Mouse (Mus musculus): ENCODE measurements around the gene Cplx3. TPM values are rescaled to one million over a fixed set of nuclear protein-coding genes. Genes with fewer than 3 reads are reported as not detected.
A peak's percentile ranks its signal among the peaks of the same experiment; 100 is the strongest.

Gene Cplx3
- polyA plus RNA-seq, 1 experiment from 2014 or later = not detected

GRCm38 (mm10) chr9:57558625-57559024 is 47.5 kb downstream of the Cplx3 start:
- Histone ChIP-seq H3K4me3 (ENCODE audit: low read depth, low read length) (no peak overlapping the region), H3K27ac (replicated peaks) (no peak overlapping the region), H3K4me1 (replicated peaks; ENCODE audit: control insufficient read depth, insufficient read depth) (peaks cover 16% of the 10 kb centered on the region), H3K4me2 (replicated peaks; ENCODE audit: low read depth) (no peak overlapping the region), H3K36me3 (ENCODE audit: control insufficient read depth, insufficient read depth, low read length) (no peaks in the 10 kb centered on the region), H3K9me3 (ENCODE audit: control insufficient read depth, low read length) (no peaks in the 10 kb centered on the region), H3K9ac (ENCODE audit: low read length) (no peak overlapping the region), H3K27me3 (ENCODE audit: control insufficient read depth, insufficient read depth, low read length) (no peaks in the 10 kb centered on the region)
- WGBS = 77% methylated on average over 4 of the region's 4 CpGs
- ATAC-seq (ENCODE audit: low FRiP score, low TSS enrichment) (no peak), DNase-seq (ENCODE audit: low spot score) (no peak)
- TF ChIP-seq CTCF (IDR thresholded peaks at IDR 0.05; ENCODE audit: low read depth) (no peak), EP300 (optimal IDR thresholded peaks at IDR 0.05) (no peak)

GRCm38 (mm10) chr9:57557215-57557614 is 48.9 kb downstream of the Cplx3 start:
- WGBS = 74% methylated on average over 3 of the region's 3 CpGs
- Histone ChIP-seq H3K4me2 (replicated peaks; ENCODE audit: low read depth) (no peak overlapping the region), H3K4me1 (replicated peaks; ENCODE audit: control insufficient read depth, insufficient read depth) (peaks cover 11% of the 10 kb centered on the region), H3K27ac (replicated peaks) (no peak overlapping the region), H3K36me3 (ENCODE audit: control insufficient read depth, insufficient read depth, low read length) (no peaks in the 10 kb centered on the region), H3K9me3 (ENCODE audit: control insufficient read depth, low read length) (no peaks in the 10 kb centered on the region), H3K27me3 (ENCODE audit: control insufficient read depth, insufficient read depth, low read length) (no peaks in the 10 kb centered on the region), H3K4me3 (ENCODE audit: low read depth, low read length) (no peak overlapping the region), H3K9ac (ENCODE audit: low read length) (no peak overlapping the region)
- DNase-seq (ENCODE audit: low spot score) = no peak
- TF ChIP-seq CTCF (IDR thresholded peaks at IDR 0.05; ENCODE audit: low read depth) = no peak
- TF ChIP-seq EP300 (optimal IDR thresholded peaks at IDR 0.05) = no peak
- no peak for ATAC-seq (ENCODE audit: low FRiP score, low TSS enrichment)

- 50% methylated on average over 3 of the region's 3 CpGs for WGBS
- Histone ChIP-seq H3K36me3 (ENCODE audit: control insufficient read depth, insufficient read depth, low read length) (no peaks in the 10 kb centered on the region), H3K4me3 (ENCODE audit: low read depth, low read length) (no peak overlapping the region), H3K9ac (ENCODE audit: low read length) (no peak overlapping the region), H3K9me3 (ENCODE audit: control insufficient read depth, low read length) (no peaks in the 10 kb centered on the region), H3K27ac (replicated peaks) (no peak overlapping the region), H3K4me2 (replicated peaks; ENCODE audit: low read depth) (no peak overlapping the region), H3K4me1 (replicated peaks; ENCODE audit: control insufficient read depth, insufficient read depth) (no peaks in the 10 kb centered on the region; the same call in 1 of the 2 replicates), H3K27me3 (ENCODE audit: control insufficient read depth, insufficient read depth, low read length) (no peaks in the 10 kb centered on the region)
- DNase-seq (ENCODE audit: low spot score) = no peak
- no peak for ATAC-seq (ENCODE audit: low FRiP score, low TSS enrichment)
- TF ChIP-seq EP300 (optimal IDR thresholded peaks at IDR 0.05) (no peak), CTCF (IDR thresholded peaks at IDR 0.05; ENCODE audit: low read depth) (no peak)
These were observed 51.3 kb downstream of the Cplx3 start for GRCm38 (mm10) chr9:57554753-57555152.

- Histone ChIP-seq H3K9me3 (ENCODE audit: control insufficient read depth, low read length) (no peaks in the 10 kb centered on the region), H3K4me1 (replicated peaks; ENCODE audit: control insufficient read depth, insufficient read depth) (no peaks in the 10 kb centered on the region; the same call in 1 of the 2 replicates), H3K4me3 (ENCODE audit: low read depth, low read length) (no peak overlapping the region), H3K36me3 (ENCODE audit: control insufficient read depth, insufficient read depth, low read length) (peaks cover 6% of the 10 kb centered on the region; the same call in 1 of the 2 replicates), H3K27ac (replicated peaks) (no peak overlapping the region), H3K9ac (ENCODE audit: low read length) (no peak overlapping the region), H3K27me3 (ENCODE audit: control insufficient read depth, insufficient read depth, low read length) (no peaks in the 10 kb centered on the region), H3K4me2 (replicated peaks; ENCODE audit: low read depth) (no peak overlapping the region)
- no peak for DNase-seq (ENCODE audit: low spot score)
- 77% methylated on average over 11 of the region's 11 CpGs for WGBS
- ATAC-seq (ENCODE audit: low FRiP score, low TSS enrichment) = no peak
- no peak for TF ChIP-seq EP300 (optimal IDR thresholded peaks at IDR 0.05)
- no peak for TF ChIP-seq CTCF (IDR thresholded peaks at IDR 0.05; ENCODE audit: low read depth)
These were observed 53.0 kb downstream of the Cplx3 start for GRCm38 (mm10) chr9:57553119-57553518.

GRCm38 (mm10) chr9:57552139-57552887 is 53.8 kb downstream of the Cplx3 start, which contains the start of gene Mpi:
Mpi (minus strand) TSS chr9:57552763.
- ATAC-seq (ENCODE audit: low FRiP score, low TSS enrichment) = no peak
- no peak within 1 kb of the TSS for H3K27ac ChIP-seq (replicated peaks)
- no peaks in the 10 kb centered on the region; the same call in 1 of the 2 replicates for H3K4me1 ChIP-seq (replicated peaks; ENCODE audit: control insufficient read depth, insufficient read depth)
- no peaks in the 10 kb centered on the region for H3K27me3 ChIP-seq (ENCODE audit: control insufficient read depth, insufficient read depth, low read length)
- H3K36me3 ChIP-seq (ENCODE audit: control insufficient read depth, insufficient read depth, low read length) = peaks cover 6% of the 10 kb centered on the region; the same call in 1 of the 2 replicates
- WGBS = 3% methylated on average over 28 of the region's 28 CpGs
- no peaks in the 10 kb centered on the region for H3K9me3 ChIP-seq (ENCODE audit: control insufficient read depth, low read length)
- H3K9ac ChIP-seq (ENCODE audit: low read length) = peak within 1 kb of the TSS; percentile 67
- peak; percentile 69 for DNase-seq (ENCODE audit: low spot score)
- H3K4me3 ChIP-seq (ENCODE audit: low read depth, low read length) = peak within 1 kb of the TSS; percentile 63
- H3K4me2 ChIP-seq (replicated peaks; ENCODE audit: low read depth) = peak within 1 kb of the TSS; percentile 78
- TF ChIP-seq EP300 (optimal IDR thresholded peaks at IDR 0.05) (no peak), CTCF (IDR thresholded peaks at IDR 0.05; ENCODE audit: low read depth) (no peak)
